Mouse (Mus musculus): ENCODE data around the gene Zdhhc17.

DNA sequence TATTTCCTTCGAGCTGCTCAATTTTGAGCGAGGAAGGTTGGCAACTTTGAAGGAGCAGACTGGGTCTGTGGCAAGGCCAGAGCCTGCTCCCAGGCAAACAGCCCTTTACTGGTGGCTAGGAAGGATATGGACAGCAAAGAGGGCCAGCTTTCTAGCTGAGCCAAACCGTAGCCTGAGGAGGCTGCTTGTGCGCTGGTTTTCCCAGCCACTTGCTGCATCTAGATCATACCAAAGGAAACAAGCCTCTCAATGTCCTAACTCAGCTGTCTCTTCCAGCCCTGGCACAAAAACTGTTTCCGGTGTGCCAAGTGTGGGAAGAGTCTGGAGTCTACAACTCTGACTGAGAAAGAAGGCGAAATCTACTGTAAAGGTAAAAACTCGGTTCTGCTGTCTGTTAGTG, 71.6 kb downstream of the Zdhhc17 start:
- no peak for TF ChIP-seq POLR2A (IDR thresholded peaks at IDR 0.05; ENCODE audit: extremely low read depth, insufficient read depth, low read length)
- no peak for TF ChIP-seq CTCF (IDR thresholded peaks at IDR 0.05; ENCODE audit: extremely low read depth, insufficient read depth, low read length)
